ENCODE assay signal across 5 mouse cellular contexts in the genomic region with DNA sequence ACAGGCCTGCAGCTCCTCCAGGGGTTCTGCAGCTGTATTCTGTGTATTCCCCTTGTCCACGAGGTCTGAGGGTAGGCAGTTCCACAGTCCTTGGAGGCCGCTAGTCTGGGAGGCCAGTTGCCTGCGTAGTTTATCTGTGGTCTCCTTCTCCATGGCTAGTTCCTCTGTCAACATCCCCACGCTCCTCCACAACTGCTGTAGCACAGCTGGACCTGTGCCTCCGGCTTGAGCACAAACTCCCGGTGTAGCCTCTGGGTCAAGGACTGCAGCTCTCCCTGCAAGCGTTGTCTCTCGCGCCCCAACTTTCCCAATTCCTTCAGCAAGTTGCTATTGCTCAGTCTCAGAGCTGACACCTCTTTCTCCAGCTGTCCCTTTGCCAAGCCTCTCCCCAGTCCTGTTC.
"Had no signal": no experiment of that assay in that cellular context is flagged by ENCODE, and none has a peak within 500 bp of the region (broad histone marks: within the 10 kb centered on the region; RNA-seq: fewer than 3 reads in every experiment).

No protein-coding gene starts in this region.

- DNase-seq: kidney, postnatal 25 days; lung, embryonic 14.5 days; lung, postnatal 36 days; right cerebral cortex, postnatal 14 days; thymus, postnatal 4 days had no signal
